Mouse (Mus musculus) brain, embryonic 14.5 days (tissue): ENCODE measurements around the gene Bcas3. TPM values are rescaled to one million over a fixed set of nuclear protein-coding genes. Genes with fewer than 3 reads are reported as not detected.

ENCODE experiments used
- DNase-seq: peaks from one replicate; pipeline ENCODE4 v3.0.0-alpha.2; 2011; ENCODE audit warnings: low read depth
- CTCF ChIP-seq: fragments of 200-500 bp; IDR thresholded peaks from 2 replicates; pipeline ENCODE4 v1.5.1; 2012; ENCODE audit warnings: inconsistent platforms, mild to moderate bottlenecking, moderate library complexity, borderline replicate concordance; ENCODE audit not compliant: insufficient read depth, insufficient read length; ENCODE audit errors: extremely low read depth
- POLR2A ChIP-seq: fragments of 200-500 bp; IDR thresholded peaks from 2 replicates; pipeline ENCODE4 v1.6.1; 2012; ENCODE audit warnings: mild to moderate bottlenecking, inconsistent platforms, borderline replicate concordance; ENCODE audit not compliant: poor library complexity, insufficient read depth, insufficient read length, severe bottlenecking; ENCODE audit errors: extremely low read depth
- polyA plus RNA-seq: library from polyadenylated mRNA; depleted of rRNA; stranded (reverse); fragments of >200 nt; gene quantifications from 2 replicates; pipeline ENCODE4 v1.2.3, GENCODE M21; 2012

The Bcas3 gene
- polyA plus RNA-seq, 1 experiment = 26.2 TPM

DNA sequence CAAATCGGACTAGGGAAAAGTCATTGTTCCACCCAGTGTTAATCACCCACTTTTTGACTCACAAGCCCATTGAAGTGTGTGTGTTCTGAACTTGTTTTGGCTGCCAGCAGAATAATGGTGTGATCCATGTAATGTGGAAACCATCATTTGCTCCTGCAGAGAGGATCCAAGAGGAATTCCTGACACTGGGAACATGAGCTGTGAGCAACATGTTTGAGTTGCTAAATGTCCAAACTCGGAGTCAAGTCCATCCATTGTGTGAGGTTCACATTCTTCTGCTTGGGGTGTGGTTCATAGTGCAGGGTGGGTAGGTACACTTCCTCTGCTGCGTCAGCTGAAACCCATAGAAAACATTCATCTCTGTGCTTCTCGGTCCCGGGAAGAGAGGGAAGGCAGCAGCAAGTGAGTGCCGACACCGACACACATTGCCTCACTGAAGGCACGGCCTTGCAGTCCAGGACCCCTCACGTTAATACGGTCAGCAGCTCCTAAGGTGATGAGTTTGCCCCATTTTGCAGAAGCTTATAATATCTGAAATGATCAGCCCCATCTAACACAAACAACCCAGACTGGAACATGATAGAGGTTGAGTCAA is 320.0 kb downstream of the Bcas3 start:
- no peak for TF ChIP-seq CTCF
- no peak for TF ChIP-seq POLR2A
- DNase-seq = no peak

DNA sequence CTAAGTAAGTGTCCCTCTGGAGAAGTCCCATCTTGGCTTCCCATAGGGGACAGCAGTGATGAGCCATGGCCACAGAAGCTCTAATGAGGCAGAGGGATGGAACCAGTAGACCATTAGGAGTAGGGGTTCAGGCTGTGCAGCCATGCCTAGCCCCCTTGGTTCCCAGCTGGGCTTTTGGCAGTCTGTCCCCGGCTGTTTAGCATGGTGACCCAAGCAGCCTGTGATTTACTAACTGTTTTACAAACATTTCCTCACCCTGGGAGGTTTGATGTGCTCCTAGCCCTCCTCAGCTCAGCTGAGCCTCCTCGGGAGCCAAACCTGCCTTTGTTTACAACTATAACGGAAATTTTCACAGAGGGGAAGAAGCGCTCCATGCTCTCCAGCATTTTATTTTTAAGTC is 322.3 kb downstream of the Bcas3 start:
- no peak for DNase-seq

DNA sequence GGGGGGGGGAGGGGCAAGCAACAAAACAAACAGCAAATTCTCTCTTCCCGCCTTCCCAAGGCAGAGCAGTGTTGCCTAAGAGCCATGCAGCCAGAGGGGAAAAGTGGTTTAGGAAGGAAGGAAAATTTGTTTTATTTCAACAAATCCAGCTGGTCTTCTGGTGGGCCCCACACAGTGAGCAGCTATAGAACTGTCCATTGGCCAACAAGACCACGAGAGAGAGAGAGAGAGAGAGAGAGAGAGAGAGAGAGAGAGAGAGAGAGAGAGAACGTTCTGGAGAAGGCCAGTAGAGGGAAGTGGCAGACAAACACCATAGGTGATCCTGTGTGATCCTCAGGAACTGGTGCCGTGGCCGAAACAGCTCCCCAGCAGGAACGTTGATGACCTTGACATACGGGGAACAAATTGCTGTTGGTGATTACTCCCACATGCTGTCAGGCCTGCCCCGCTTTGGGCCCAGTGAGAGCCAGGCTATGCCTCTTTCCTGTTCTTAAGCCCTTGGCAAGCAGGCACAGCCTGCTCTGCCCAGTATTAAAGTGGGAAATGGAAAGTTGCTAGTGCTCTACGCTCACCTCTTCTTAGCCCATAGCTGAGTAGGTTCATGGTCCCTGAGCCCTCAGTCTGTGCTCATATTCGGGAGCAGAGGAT is 323.5 kb downstream of the Bcas3 start:
- no peak for DNase-seq
- TF ChIP-seq POLR2A (no peak), CTCF (no peak)

More for the DNA sequence above, 322.3 kb downstream of the Bcas3 start:
- TF ChIP-seq POLR2A (no peak), CTCF (no peak)

DNA sequence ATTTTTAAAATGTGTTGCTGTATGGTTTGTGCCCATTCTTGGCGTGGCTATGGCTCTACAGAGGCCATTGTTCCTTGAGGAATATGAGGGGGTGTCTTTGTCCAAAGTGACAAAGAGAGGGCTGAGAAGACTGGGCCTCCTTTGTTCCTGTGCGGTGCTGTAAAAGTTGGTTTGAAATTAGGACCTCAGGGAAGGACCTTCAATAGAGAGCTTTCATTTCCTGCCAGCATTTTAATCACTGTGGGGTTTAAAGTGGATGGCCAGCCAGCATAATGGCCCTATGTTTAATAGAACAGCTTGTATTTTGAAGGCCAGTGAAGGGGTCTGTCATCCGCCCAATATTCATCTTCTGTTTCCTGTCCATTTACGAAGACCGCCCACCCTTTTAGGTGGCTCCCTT is 325.7 kb downstream of the Bcas3 start:
- TF ChIP-seq CTCF (no peak), POLR2A (no peak)
- DNase-seq = peak; percentile 84

DNA sequence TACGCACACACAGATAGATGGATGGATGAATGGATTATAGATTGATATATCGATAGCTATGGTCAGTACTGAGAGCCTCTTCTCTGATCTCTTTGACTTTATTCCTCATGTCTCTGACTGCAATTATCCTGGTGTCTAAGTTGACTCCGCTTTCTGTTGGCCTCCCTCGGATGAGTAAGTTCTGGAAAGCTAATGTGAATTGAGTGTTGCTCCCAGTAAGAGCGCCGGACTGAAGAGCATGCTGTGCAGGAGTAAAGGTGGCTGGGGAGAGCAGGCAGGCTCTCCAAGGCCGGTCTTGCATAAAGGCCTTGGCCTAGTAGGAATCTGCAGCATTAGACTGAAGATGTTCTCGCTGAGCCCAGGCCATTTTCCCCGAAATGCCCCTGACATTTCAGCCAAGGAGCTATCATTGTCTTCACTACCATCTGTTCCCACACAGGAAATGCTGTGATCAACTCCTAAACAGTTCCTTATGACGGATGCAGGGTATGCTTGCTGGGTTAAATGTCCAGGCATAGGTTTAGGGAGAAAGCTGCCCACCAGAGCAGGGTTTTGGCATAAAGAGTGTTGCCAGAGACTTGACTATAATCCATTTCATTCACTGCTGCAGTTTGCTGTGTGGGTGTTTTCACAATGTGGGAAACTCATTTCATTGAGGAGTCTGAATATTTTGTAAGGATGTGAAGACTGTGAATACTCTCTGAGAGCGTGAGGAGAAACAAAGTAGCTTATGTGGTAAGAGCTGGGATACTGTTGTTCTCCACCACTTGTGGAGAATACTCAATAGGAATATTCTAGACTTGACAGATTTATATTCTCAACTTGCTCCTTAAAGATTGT is 328.8 kb downstream of the Bcas3 start:
- no peak for TF ChIP-seq CTCF
- no peak for TF ChIP-seq POLR2A
- DNase-seq = no peak

DNA sequence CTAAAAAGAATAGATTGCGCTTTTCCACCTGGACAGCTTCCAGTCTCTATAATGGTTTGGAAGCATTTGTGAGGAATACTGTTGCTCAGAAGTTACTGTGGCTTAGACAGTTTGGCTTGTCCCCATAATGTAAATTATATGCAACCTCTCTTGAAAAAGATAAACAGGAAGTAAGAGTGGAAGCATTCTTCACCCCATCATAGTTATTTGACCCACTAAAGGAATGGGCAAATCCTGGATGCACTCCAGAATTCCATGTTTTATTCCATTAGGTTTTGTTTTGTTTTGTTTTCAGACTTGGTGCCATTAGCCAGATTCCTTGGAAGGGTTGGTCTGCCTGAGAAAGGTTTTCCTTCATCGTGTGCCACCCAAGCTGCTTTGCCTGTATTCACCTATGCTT is 332.0 kb downstream of the Bcas3 start:
- no peak for DNase-seq
- TF ChIP-seq POLR2A (no peak), CTCF (no peak)

DNA sequence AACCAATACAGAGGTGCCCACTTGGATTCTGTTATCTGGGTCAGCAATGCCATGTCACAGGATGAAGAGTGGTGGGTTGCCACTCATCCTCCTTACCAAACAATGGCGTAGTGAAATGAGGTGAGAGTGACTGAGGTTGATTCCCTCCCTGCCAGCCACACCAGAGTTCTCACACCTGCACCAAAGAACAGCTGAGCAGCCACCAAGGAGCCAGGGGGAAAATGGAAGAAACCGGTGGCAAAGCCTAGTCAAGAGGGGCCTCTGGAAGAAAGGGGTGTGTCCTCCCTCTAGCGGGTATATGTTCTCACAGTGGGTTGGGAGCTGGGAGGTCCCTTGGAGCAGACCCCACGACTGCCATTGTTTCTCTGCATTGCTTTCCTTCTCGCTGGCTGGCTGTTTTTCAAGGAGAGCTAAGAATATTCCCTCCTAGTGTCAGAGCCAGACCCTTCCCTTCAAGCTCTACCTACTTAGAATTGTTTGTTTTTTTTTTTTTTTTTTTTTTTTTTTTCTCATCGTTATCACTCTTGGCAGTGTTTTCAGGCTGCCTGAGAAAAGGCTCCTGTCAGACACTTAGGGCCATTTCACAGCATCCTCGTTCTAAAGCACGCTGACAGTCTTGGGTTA is 335.0 kb downstream of the Bcas3 start:
- peak; percentile 14 for DNase-seq
- TF ChIP-seq CTCF (no peak), POLR2A (no peak)

DNA sequence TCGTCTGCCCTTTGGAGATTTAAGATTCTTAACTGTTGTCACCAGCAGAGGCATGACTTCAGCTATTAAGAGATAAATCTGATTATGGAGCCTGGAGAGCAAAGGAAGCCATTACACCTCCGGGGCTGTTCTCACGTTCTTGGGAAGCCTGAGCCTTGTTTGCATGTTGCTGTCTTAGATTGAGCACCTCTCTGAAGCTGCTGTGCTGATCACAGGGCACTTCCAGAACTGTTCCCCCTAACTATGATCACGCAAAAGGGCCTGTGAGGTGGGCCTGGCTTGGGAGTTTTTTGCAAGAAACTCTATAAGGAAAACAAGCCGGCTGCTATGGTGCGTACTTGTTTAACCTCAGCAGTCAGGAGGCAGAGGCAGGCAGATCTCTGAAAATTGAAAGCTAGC is 335.5 kb downstream of the Bcas3 start:
- TF ChIP-seq POLR2A (no peak), CTCF (no peak)
- DNase-seq = no peak

DNA sequence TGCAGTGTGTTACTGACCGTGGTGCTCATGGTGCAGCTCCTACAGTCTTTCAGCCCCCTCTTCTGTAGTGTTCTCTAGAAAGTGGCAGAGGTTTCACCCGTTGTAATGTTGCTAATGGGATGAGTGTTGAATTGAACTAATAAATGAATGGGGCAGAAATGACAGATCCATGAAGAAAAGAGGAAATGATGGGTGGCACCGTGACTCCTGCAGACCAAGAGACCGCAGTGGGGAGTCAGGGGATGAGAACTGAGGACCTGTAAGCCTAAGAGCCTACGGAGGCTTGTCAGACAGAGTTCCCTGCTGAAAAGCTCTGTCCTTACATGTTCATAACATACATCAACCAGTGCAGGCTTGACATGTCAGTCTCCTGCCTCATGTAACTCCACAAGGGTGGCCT is 336.3 kb downstream of the Bcas3 start:
- TF ChIP-seq CTCF = no peak
- TF ChIP-seq POLR2A = no peak
- DNase-seq = no peak

DNA sequence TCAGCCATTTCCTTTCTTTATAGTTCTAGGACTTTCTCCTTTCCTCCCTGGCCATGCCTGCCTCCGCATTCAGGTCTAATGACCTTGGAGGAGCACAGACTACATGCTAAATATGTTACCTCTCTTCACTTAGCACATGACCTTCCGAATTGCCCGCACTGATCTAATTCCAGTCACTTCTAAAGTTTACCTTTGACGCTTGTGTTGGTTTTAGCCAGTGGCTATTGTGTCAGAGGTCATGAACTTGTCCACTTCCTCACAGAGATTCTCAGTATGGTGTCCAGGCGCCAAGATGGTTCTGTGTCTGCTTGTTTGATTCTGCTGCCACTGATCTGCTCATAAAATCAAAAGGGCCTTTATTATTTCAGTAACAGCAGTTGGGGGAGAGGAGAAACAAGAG is 338.3 kb downstream of the Bcas3 start:
- no peak for TF ChIP-seq POLR2A
- no peak for DNase-seq

DNA sequence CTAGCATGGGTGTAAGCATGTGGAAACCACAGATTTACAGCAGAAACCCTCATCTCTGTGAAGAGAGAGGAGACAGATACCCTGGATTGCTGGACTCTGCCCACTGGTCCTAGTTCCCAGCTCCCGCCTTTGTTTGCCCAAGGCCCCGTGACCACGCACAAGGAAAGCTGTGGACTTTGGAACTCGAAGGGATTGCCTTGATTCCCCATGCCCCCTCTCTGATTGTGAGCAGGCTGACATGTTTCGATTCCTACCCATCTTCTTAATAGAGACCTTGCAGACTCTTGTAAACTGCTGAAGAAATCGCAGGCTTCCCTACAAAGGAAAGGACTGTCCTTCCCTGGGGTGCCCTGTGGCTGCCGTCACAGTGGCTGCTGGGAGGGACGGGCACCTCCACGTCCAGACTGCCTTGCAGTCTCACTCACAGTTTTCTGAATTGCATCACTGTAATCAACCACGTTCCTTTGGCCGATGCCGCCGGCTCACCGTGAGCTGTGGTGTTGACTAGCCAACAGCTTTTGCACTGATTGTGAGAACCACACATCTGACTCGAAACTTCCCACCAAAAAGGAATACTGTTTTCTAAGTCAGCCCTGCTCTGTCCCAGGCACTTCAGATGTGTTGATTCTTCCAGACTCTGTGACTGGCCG is 342.8 kb downstream of the Bcas3 start:
- TF ChIP-seq POLR2A (no peak), CTCF (no peak)
- DNase-seq = no peak

DNA sequence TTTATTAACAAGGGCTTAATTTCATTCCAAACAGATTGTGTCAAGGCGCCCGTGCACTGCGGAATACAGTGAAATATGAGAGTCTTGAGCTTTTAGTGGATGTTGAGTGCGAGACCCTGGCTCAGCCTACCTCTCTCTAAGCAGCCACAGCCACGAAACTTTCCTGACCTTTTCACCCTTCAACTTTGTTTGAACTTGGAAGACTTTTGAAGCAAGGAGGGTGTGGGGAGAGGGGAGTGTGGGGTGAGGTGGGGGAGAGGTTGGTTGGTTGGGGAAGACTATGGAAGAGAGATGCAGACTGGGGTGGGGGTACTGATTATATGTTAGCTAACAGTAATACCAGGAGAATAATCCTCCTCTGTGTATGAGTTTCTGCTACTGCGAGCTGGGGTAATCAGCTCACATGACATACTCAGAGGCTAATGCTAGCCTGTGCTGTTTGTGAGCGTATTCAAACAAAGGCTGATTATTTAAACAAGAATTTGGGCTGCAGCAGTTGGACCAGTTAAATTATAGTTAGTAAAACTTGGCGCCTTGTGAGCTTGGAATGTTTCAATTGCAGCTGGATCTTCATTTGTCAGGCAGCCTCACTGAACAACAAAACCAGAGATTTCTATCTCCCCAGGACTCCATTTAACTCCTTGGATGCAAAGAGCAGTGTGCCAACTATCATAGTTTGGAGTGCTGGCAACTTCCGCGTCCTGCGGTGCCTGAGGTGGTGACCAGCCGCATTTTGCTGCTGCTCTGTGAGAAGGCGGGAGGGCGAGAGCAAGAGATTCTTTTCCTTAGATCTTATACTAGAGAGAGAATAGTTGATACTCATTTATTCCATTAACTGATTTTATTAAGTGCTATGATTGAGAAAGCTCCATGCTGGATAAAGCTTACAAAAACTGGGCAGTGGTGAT is 343.8 kb downstream of the Bcas3 start:
- no peak for TF ChIP-seq POLR2A
- TF ChIP-seq CTCF = no peak
- peak; percentile 65 for DNase-seq
